Mouse (Mus musculus) cortical plate, adult 2 months (tissue): Measurements from ENCODE around the gene Med6.

Experiments used
- CTCF ChIP-seq: fragments of 200-500 bp; IDR thresholded peaks from 2 replicates; pipeline ENCODE4 v1.5.1; 2011; ENCODE audit warnings: mild to moderate bottlenecking, control low read depth, low read length; ENCODE audit not compliant: insufficient read depth; ENCODE audit errors: extremely low read depth
- POLR2A ChIP-seq: fragments of 200-500 bp; IDR thresholded peaks from 2 replicates; pipeline ENCODE4 v1.6.1; 2011; ENCODE audit warnings: mild to moderate bottlenecking, low read length, control low read depth; ENCODE audit not compliant: insufficient read depth; ENCODE audit errors: extremely low read depth

DNA sequence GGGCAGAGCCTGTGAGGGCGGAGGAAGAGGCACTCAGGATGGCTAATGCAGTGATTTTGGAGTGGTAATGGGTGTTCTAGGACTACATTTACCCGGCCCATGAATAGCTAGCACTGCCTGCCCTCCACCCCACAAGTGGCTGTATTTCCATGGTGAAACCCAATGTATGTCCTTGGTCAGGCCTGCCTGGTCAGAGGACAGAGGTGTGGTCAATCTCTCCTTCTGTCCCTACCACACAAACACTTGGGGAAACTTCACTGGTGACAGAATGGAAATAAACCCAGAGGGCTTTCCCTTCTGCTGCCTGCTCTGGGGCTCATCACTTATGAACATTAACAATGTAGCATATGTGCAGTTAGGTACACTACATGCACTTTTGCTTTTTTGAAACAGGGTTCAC, 38.4 kb upstream of the Med6 start:
- no peak for TF ChIP-seq POLR2A
- TF ChIP-seq CTCF, result no peak
